Mouse (Mus musculus) myocyte (in vitro differentiated cells): ENCODE measurements around the gene Fchsd2.

Experiments used
- E2F4 ChIP-seq: IDR thresholded peaks from one replicate; pipeline ENCODE4 v1.6.1; 2011; ENCODE audit warnings: mild to moderate bottlenecking, control low read depth, moderate library complexity; ENCODE audit not compliant: insufficient read depth
- MAX ChIP-seq: IDR thresholded peaks from one replicate; pipeline ENCODE4 v1.6.1; 2011; ENCODE audit warnings: low read depth, mild to moderate bottlenecking, control low read depth
- POLR2A ChIP-seq: IDR thresholded peaks from one replicate; pipeline ENCODE4 v1.6.1; 2011; ENCODE audit warnings: low read depth, mild to moderate bottlenecking, control low read depth, moderate library complexity; ENCODE audit not compliant: insufficient read length
- TCF12 ChIP-seq: IDR thresholded peaks from one replicate; pipeline ENCODE4 v1.6.1; 2011; ENCODE audit warnings: mild to moderate bottlenecking, control low read depth; ENCODE audit not compliant: poor library complexity, insufficient read depth, severe bottlenecking
- TCF3 ChIP-seq: IDR thresholded peaks from one replicate; pipeline ENCODE4 v1.6.1; 2011; ENCODE audit warnings: low read depth, control low read depth; ENCODE audit not compliant: insufficient read length

- TF ChIP-seq E2F4 (no peak), POLR2A (no peak), TCF12 (no peak), MAX (no peak), TCF3 (no peak)
Observed at GRCm38 (mm10) chr7:101326006-101326405, 233.3 kb downstream of the Fchsd2 start.
